Mouse (Mus musculus): ENCODE data around the gene Plppr3. TPM values are rescaled to one million over a fixed set of nuclear protein-coding genes. Genes with fewer than 3 reads are reported as not detected.

Plppr3 gene
- polyA plus RNA-seq, 1 experiment from 2014 or later: 5.8 TPM

- Histone ChIP-seq H3K4me3 (replicated peaks) (peak overlapping the region; percentile 97; the same call in 1 of the 2 replicates), H3K4me1 (replicated peaks) (peaks cover 56% of the 10 kb centered on the region), H3K27me3 (no peaks in the 10 kb centered on the region), H3K9ac (no peak overlapping the region), H3K9me3 (replicated peaks) (no peaks in the 10 kb centered on the region), H3K27ac (replicated peaks) (no peak overlapping the region), H3K4me2 (peak overlapping the region; percentile 87), H3K36me3 (replicated peaks) (peaks cover 67% of the 10 kb centered on the region)
- 70% methylated on average over 2 of the region's 2 CpGs for WGBS (ENCODE audit: insufficient replicate concordance)
- no peak for ATAC-seq (ENCODE audit: insufficient read depth)
These were observed 16.5 kb downstream of the Plppr3 start for GRCm38 (mm10) chr10:79857894-79858293.

- Histone ChIP-seq H3K9ac (peak overlapping the region; percentile 93), H3K4me2 (peak overlapping the region; percentile 87), H3K36me3 (replicated peaks) (peaks cover 63% of the 10 kb centered on the region), H3K9me3 (replicated peaks) (no peaks in the 10 kb centered on the region), H3K4me3 (replicated peaks) (peak overlapping the region; percentile 97), H3K27me3 (no peaks in the 10 kb centered on the region), H3K27ac (replicated peaks) (peak overlapping the region; percentile 97; the same call in 1 of the 2 replicates), H3K4me1 (replicated peaks) (peaks cover 61% of the 10 kb centered on the region)
- no peak for ATAC-seq (ENCODE audit: insufficient read depth)
- 16% methylated on average over 4 of the region's 4 CpGs for WGBS (ENCODE audit: insufficient replicate concordance)
These were observed 17.0 kb downstream of the Plppr3 start for GRCm38 (mm10) chr10:79857452-79857811.

- no peaks in the 10 kb centered on the region for H3K9me3 ChIP-seq (replicated peaks)
- H3K4me2 ChIP-seq: peak overlapping the region; percentile 87
- peak overlapping the region; percentile 93 for H3K9ac ChIP-seq
- H3K4me1 ChIP-seq (replicated peaks): peaks cover 66% of the 10 kb centered on the region
- peaks cover 57% of the 10 kb centered on the region for H3K36me3 ChIP-seq (replicated peaks)
- WGBS (ENCODE audit: insufficient replicate concordance): 27% methylated on average over 7 of the region's 7 CpGs
- no peaks in the 10 kb centered on the region for H3K27me3 ChIP-seq
- ATAC-seq (ENCODE audit: insufficient read depth): no peak
- H3K27ac ChIP-seq (replicated peaks): peak overlapping the region; percentile 97
- peak overlapping the region; percentile 97 for H3K4me3 ChIP-seq (replicated peaks)
These were observed 17.6 kb downstream of the Plppr3 start for GRCm38 (mm10) chr10:79856704-79857451.

GRCm38 (mm10) chr10:79856280-79856679 is 18.2 kb downstream of the Plppr3 start:
- peak overlapping the region; percentile 87 for H3K4me2 ChIP-seq
- peaks cover 51% of the 10 kb centered on the region for H3K36me3 ChIP-seq (replicated peaks)
- peak overlapping the region; percentile 97 for H3K4me3 ChIP-seq (replicated peaks)
- whole genome bisulfite sequencing (ENCODE audit: insufficient replicate concordance): 29% methylated on average over 6 of the region's 6 CpGs
- H3K9me3 ChIP-seq (replicated peaks): no peaks in the 10 kb centered on the region
- no peak for ATAC-seq (ENCODE audit: insufficient read depth)
- peaks cover 72% of the 10 kb centered on the region for H3K4me1 ChIP-seq (replicated peaks)
- H3K27me3 ChIP-seq: no peaks in the 10 kb centered on the region
- H3K27ac ChIP-seq (replicated peaks): peak overlapping the region; percentile 97
- H3K9ac ChIP-seq: peak overlapping the region; percentile 93

DNA sequence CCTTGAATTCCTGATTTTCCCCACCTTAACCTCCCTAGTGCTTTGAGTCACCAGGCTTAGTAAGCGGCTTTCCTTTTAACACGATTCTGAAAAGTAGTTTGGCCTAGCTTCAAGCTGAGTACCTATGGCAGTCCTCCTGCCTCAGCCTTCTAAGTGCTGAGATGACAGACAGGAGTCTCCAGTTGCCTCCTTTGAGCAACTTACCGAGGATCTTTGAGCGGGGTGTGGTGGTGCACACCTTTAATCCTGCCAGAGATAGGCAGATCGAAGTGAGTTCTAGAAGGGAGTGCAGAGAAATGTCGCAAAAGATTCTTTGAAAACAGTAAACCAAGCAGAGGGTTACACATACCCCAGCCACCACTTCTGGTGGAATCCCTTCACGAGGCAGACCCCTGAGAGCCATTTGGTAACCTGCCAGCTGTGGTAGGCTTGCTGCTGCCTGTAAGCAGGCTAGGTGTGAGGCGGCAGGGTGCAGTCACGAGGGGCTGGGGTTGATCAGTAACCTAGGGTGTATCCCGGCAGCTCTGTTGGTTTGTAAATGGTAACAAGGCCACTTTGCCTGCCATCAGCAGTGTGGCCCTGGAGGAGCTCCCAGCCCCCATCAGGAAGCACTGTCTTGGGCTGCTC is 18.8 kb downstream of the Plppr3 start:
- Histone ChIP-seq H3K9ac (peak overlapping the region; percentile 93), H3K4me2 (peak overlapping the region; percentile 87), H3K27ac (replicated peaks) (peak overlapping the region; percentile 97), H3K36me3 (replicated peaks) (peaks cover 45% of the 10 kb centered on the region), H3K4me3 (replicated peaks) (peak overlapping the region; percentile 97), H3K27me3 (no peaks in the 10 kb centered on the region), H3K4me1 (replicated peaks) (peaks cover 76% of the 10 kb centered on the region), H3K9me3 (replicated peaks) (no peaks in the 10 kb centered on the region)
- under 1% methylated on average over 10 of the region's 10 CpGs for WGBS (ENCODE audit: insufficient replicate concordance)
- ATAC-seq (ENCODE audit: insufficient read depth): no peak

GRCm38 (mm10) chr10:79854801-79855541 is 19.5 kb downstream of the Plppr3 start:
- Histone ChIP-seq H3K4me2 (peak overlapping the region; percentile 87), H3K36me3 (replicated peaks) (peaks cover 38% of the 10 kb centered on the region), H3K27ac (replicated peaks) (peak overlapping the region; percentile 97), H3K4me1 (replicated peaks) (peaks cover 78% of the 10 kb centered on the region), H3K4me3 (replicated peaks) (peak overlapping the region; percentile 97), H3K27me3 (no peaks in the 10 kb centered on the region), H3K9ac (peak overlapping the region; percentile 93), H3K9me3 (replicated peaks) (no peaks in the 10 kb centered on the region)
- ATAC-seq (ENCODE audit: insufficient read depth): peak; percentile 19
- WGBS (ENCODE audit: insufficient replicate concordance): under 1% methylated on average over 83 of the region's 83 CpGs

DNA sequence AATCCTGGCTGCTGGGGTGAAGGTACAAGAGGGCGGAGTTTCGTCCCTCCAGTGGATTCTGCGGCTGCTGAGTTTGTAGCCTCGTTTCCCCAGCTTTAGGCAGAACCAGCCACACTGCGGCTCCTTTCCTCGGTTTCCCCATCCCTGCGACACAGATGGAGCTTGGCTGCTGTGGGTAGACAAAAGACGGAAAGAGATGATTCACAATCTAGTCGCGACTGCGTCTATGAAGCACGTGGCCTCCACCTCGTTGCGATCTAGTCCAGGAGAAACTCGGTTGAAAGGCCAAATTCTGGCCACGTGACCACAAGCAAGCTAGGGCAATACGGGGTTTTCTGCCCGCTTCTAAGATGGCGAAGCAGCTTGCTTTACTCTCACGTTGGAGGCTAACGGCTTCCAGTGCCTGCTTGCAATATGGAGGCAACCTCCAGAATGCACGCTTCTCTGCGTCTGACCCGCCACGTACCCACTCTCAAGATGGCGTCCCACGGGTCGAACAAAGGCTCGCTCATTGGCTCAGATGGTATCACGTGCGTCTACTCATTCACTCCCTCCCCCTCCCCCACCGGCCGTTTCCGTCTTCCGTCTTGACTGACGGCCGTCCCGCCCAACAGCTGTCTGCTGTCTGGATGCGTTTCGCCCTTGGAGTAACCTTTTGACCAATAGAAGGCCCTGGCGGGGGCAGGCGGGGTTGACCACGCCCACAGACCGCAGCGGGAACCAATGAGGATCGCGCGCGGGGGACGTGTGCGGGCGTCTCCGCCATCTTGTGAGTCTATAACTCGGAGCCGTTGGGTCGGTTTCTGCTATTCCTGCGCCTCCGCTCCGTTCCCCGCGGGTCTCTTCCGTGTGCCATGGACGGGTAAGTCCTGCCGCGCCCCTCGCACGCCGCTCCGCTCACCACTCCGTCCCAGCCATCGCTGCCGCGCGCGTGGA is 20.3 kb downstream of the Plppr3 start, which contains the start of gene Ptbp1:
Ptbp1 (plus strand) TSS at position 568 of the 936 bp plus-strand sequence.
- Histone ChIP-seq H3K27me3 (no peaks in the 10 kb centered on the region), H3K9me3 (replicated peaks) (no peaks in the 10 kb centered on the region), H3K9ac (peak within 1 kb of the TSS; percentile 93), H3K36me3 (replicated peaks) (peaks cover 30% of the 10 kb centered on the region), H3K4me1 (replicated peaks) (peaks cover 75% of the 10 kb centered on the region), H3K4me2 (peak within 1 kb of the TSS; percentile 98), H3K27ac (replicated peaks) (peak within 1 kb of the TSS; percentile 97), H3K4me3 (replicated peaks) (peak within 1 kb of the TSS; percentile 97)
- peak; percentile 89 for ATAC-seq (ENCODE audit: insufficient read depth)
- WGBS (ENCODE audit: insufficient replicate concordance): under 1% methylated on average over 75 of the region's 75 CpGs

GRCm38 (mm10) chr10:79853392-79853791 is 21.0 kb downstream of the Plppr3 start:
- peak overlapping the region; percentile 95 for H3K27ac ChIP-seq (replicated peaks)
- WGBS (ENCODE audit: insufficient replicate concordance): 1% methylated on average over 15 of the region's 15 CpGs
- peaks cover 22% of the 10 kb centered on the region for H3K36me3 ChIP-seq (replicated peaks)
- H3K9ac ChIP-seq: peak overlapping the region; percentile 64
- peak overlapping the region; percentile 98 for H3K4me2 ChIP-seq
- ATAC-seq (ENCODE audit: insufficient read depth): no peak
- H3K4me3 ChIP-seq (replicated peaks): peak overlapping the region; percentile 97
- H3K27me3 ChIP-seq: 0 out of 2 replicates have a peak, but pooled peaks cover 3% of the 10 kb centered on the region
- H3K9me3 ChIP-seq (replicated peaks): no peaks in the 10 kb centered on the region
- peaks cover 71% of the 10 kb centered on the region for H3K4me1 ChIP-seq (replicated peaks)

DNA sequence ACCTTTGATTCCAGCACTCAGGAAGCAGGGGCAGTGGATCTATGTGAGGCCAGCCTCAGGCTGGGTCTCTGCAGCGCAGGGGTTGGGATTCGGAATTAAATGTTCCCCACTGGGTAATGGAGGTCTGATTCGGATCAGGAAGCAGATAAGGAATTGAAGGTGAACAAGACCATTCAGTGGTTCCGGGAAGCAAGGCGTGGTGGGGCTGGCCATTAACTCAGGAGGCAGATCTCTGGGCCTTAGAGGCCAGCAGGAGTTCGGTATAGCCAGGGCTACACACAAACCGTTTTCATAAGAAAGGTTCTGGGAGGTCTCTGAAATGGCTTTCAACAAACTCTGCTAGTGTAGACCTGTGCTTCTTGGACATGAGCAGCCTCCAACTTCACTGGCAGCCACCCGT is 21.6 kb downstream of the Plppr3 start:
- ATAC-seq (ENCODE audit: insufficient read depth): no peak
- 24% methylated on average over 8 of the region's 8 CpGs for WGBS (ENCODE audit: insufficient replicate concordance)
- Histone ChIP-seq H3K4me1 (replicated peaks) (peaks cover 65% of the 10 kb centered on the region), H3K36me3 (replicated peaks) (peaks cover 17% of the 10 kb centered on the region), H3K9me3 (replicated peaks) (no peaks in the 10 kb centered on the region), H3K27ac (replicated peaks) (peak overlapping the region; percentile 95), H3K27me3 (0 out of 2 replicates have a peak, but pooled peaks cover 3% of the 10 kb centered on the region), H3K9ac (peak overlapping the region; percentile 64), H3K4me2 (peak overlapping the region; percentile 98), H3K4me3 (replicated peaks) (peak overlapping the region; percentile 97)

- H3K27ac ChIP-seq (replicated peaks): peak overlapping the region; percentile 95
- H3K9me3 ChIP-seq (replicated peaks): no peaks in the 10 kb centered on the region
- peaks cover 60% of the 10 kb centered on the region for H3K4me1 ChIP-seq (replicated peaks)
- 0 out of 2 replicates have a peak, but pooled peaks cover 3% of the 10 kb centered on the region for H3K27me3 ChIP-seq
- H3K4me2 ChIP-seq: peak overlapping the region; percentile 98
- peak overlapping the region; percentile 64 for H3K9ac ChIP-seq
- 36% methylated on average over 9 of the region's 9 CpGs for WGBS (ENCODE audit: insufficient replicate concordance)
- H3K36me3 ChIP-seq (replicated peaks): peaks cover 11% of the 10 kb centered on the region
- ATAC-seq (ENCODE audit: insufficient read depth): no peak
- no peak overlapping the region; the same call in 1 of the 2 replicates for H3K4me3 ChIP-seq (replicated peaks)
These were observed 22.2 kb downstream of the Plppr3 start for GRCm38 (mm10) chr10:79852107-79852789.

Data from liver, embryonic 15.5 days (tissue).